Mouse (Mus musculus) midbrain, embryonic 12.5 days (tissue): ENCODE results near the gene Tgm1. TPM values are rescaled to one million over a fixed set of nuclear protein-coding genes. Genes with fewer than 3 reads are reported as not detected.

ENCODE experiments used
- ATAC-seq: fragments of 200-750 bp; cut with Nextera tagmentation; 2 replicates; pipeline ENCODE4 v1.8.0; 2017; ENCODE audit warnings: low read depth, moderate TSS enrichment, moderate library complexity; ENCODE audit not compliant: low FRiP score
- H3K27ac ChIP-seq: fragments of 300-500 bp; sonication (generic); replicated peaks from 2 replicates; pipeline ENCODE4 v1.5.1; 2016; ENCODE audit warnings: mild to moderate bottlenecking
- H3K27me3 ChIP-seq: fragments of 300-500 bp; sonication (generic); 2 replicates; pipeline ENCODE4 v1.6.1; 2016; ENCODE audit warnings: mild to moderate bottlenecking
- H3K36me3 ChIP-seq: fragments of 300-500 bp; sonication (generic); 2 replicates; pipeline ENCODE4 v1.6.1; 2016
- H3K4me1 ChIP-seq: fragments of 300-500 bp; sonication (generic); 2 replicates; pipeline ENCODE4 v1.6.1; 2016
- H3K4me2 ChIP-seq: fragments of 300-500 bp; sonication (generic); replicated peaks from 2 replicates; pipeline ENCODE4 v1.6.1; 2016; ENCODE audit warnings: mild to moderate bottlenecking, moderate library complexity
- H3K4me3 ChIP-seq: fragments of 300-500 bp; sonication (generic); 2 replicates; pipeline ENCODE4 v1.5.1; 2016; ENCODE audit warnings: mild to moderate bottlenecking
- H3K9ac ChIP-seq: fragments of 300-500 bp; sonication (generic); replicated peaks from 2 replicates; pipeline ENCODE4 v1.6.1; 2016; ENCODE audit warnings: mild to moderate bottlenecking, moderate library complexity
- H3K9me3 ChIP-seq: fragments of 300-500 bp; sonication (generic); 2 replicates; pipeline ENCODE4 v1.6.1; 2016; ENCODE audit warnings: mild to moderate bottlenecking
- WGBS: fragments of 180-500 bp; shearing (Covaris S2); methylation state at CpG from one replicate; pipeline ENCODE4 v1.1.7; 2016; 5-methylcytosine and 5-hydroxymethylcytosine counted together
- polyA plus RNA-seq: library from polyadenylated mRNA; unstranded; fragments of >200 nt; fragmentation: Nextera tagmentation; extraction: Ambion mirVana; gene quantifications from 2 replicates; pipeline ENCODE4 v1.2.1, GENCODE M21; 2016

Tgm1 gene
- polyA plus RNA-seq, 1 experiment from 2014 or later = 0.59 TPM

GRCm38 (mm10) chr14:55721700-55722437 is 8.1 kb upstream of the Tgm1 start, which contains the start of gene Rabggta:
Gene Rabggta, minus strand, starts transcription at chr14:55722263.
- Histone ChIP-seq H3K4me1 (peaks cover 7% of the 10 kb centered on the region; the same call in 1 of the 2 replicates), H3K9me3 (no peaks in the 10 kb centered on the region), H3K9ac (peak within 1 kb of the TSS; percentile 75), H3K27me3 (no peaks in the 10 kb centered on the region), H3K4me3 (peak within 1 kb of the TSS; percentile 82), H3K36me3 (peaks cover 22% of the 10 kb centered on the region), H3K4me2 (peak within 1 kb of the TSS; percentile 61), H3K27ac (peak within 1 kb of the TSS; percentile 80)
- WGBS = under 1% methylated on average over 50 of the region's 50 CpGs
- ATAC-seq = peak; percentile 93

GRCm38 (mm10) chr14:55721076-55721475 is 7.3 kb upstream of the Tgm1 start:
- H3K4me3 ChIP-seq = peak overlapping the region; percentile 82
- H3K36me3 ChIP-seq = peaks cover 28% of the 10 kb centered on the region
- ATAC-seq = no peak
- H3K27ac ChIP-seq = no peak overlapping the region
- peak overlapping the region; percentile 75; the same call in 1 of the 2 replicates for H3K9ac ChIP-seq
- H3K4me1 ChIP-seq = peaks cover 7% of the 10 kb centered on the region; the same call in 1 of the 2 replicates
- no peaks in the 10 kb centered on the region for H3K27me3 ChIP-seq
- peak overlapping the region; percentile 61 for H3K4me2 ChIP-seq
- H3K9me3 ChIP-seq = no peaks in the 10 kb centered on the region
- 76% methylated on average over 6 of the region's 6 CpGs for WGBS

- no peak overlapping the region for H3K27ac ChIP-seq
- peaks cover 7% of the 10 kb centered on the region; the same call in 1 of the 2 replicates for H3K4me1 ChIP-seq
- no peak overlapping the region for H3K4me2 ChIP-seq
- ATAC-seq = no peak
- H3K9me3 ChIP-seq = no peaks in the 10 kb centered on the region
- WGBS = 91% methylated on average over 12 of the region's 12 CpGs
- H3K9ac ChIP-seq = no peak overlapping the region
- peaks cover 30% of the 10 kb centered on the region for H3K36me3 ChIP-seq
- no peaks in the 10 kb centered on the region for H3K27me3 ChIP-seq
- no peak overlapping the region for H3K4me3 ChIP-seq
Observed at GRCm38 (mm10) chr14:55720666-55721065, 6.9 kb upstream of the Tgm1 start.

- no peak overlapping the region for H3K4me2 ChIP-seq
- H3K4me1 ChIP-seq = peaks cover 7% of the 10 kb centered on the region; the same call in 1 of the 2 replicates
- no peak overlapping the region for H3K27ac ChIP-seq
- peaks cover 30% of the 10 kb centered on the region for H3K36me3 ChIP-seq
- H3K27me3 ChIP-seq = no peaks in the 10 kb centered on the region
- H3K4me3 ChIP-seq = no peak overlapping the region
- no peak overlapping the region for H3K9ac ChIP-seq
- WGBS = 84% methylated on average over 6 of the region's 6 CpGs
- no peaks in the 10 kb centered on the region for H3K9me3 ChIP-seq
- ATAC-seq = no peak
Observed at GRCm38 (mm10) chr14:55719737-55720136, 6.0 kb upstream of the Tgm1 start.

DNA sequence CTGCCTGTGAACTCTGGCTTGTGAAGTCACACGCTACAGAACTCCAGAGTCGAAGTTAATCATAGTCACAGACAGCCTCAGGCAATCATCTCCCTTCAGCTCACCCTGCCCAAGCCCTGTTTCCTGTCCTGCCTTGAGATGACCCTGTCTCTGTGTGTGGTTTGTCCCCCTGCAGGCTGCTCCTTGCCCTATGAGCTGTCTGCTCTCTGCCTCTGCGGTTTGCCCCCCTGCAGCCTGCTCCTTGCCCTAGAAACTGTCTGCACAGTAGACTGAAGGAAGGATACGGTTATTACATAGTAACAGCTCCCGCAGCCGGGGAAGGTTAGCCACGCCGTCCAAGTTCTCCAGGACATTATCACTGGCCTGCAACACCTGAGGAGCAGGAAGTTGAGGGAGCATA is 3.2 kb upstream of the Tgm1 start:
- no peak for ATAC-seq
- no peak overlapping the region for H3K4me2 ChIP-seq
- H3K9me3 ChIP-seq = no peaks in the 10 kb centered on the region
- no peak overlapping the region for H3K4me3 ChIP-seq
- 83% methylated on average over 8 of the region's 8 CpGs for WGBS
- H3K4me1 ChIP-seq = peaks cover 7% of the 10 kb centered on the region; the same call in 1 of the 2 replicates
- H3K36me3 ChIP-seq = peaks cover 30% of the 10 kb centered on the region
- H3K27me3 ChIP-seq = peaks cover 23% of the 10 kb centered on the region
- H3K27ac ChIP-seq = no peak overlapping the region
- H3K9ac ChIP-seq = no peak overlapping the region

GRCm38 (mm10) chr14:55716271-55716670 is 2.5 kb upstream of the Tgm1 start:
- Histone ChIP-seq H3K4me2 (no peak overlapping the region), H3K9me3 (no peaks in the 10 kb centered on the region), H3K36me3 (peaks cover 30% of the 10 kb centered on the region), H3K27me3 (peaks cover 26% of the 10 kb centered on the region), H3K4me3 (no peak overlapping the region), H3K4me1 (peaks cover 5% of the 10 kb centered on the region; the same call in 1 of the 2 replicates), H3K27ac (no peak overlapping the region), H3K9ac (no peak overlapping the region)
- 88% methylated on average over 6 of the region's 6 CpGs for whole genome bisulfite sequencing
- no peak for ATAC-seq

DNA sequence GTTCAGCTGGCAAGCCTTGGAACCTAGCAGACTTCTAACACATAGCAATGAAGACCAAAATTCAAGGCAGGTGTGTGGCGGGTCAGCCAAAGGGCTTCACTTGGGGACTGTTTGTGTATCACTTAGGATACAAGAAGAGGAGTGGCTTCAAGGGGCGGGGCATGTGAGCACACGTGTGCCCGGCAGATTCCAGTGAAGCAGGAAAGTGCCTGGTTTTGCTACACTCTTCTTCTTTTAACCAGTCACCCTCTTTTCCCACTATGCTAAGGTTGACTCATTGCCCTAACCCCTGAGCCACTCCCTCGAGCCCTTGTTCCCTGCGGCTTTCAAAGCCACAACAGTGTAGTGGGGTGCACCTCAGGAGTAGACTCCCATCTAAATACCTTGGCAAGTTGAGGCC is 1.2 kb upstream of the Tgm1 start:
- Histone ChIP-seq H3K36me3 (peaks cover 30% of the 10 kb centered on the region), H3K27ac (no peak overlapping the region), H3K27me3 (peaks cover 26% of the 10 kb centered on the region), H3K4me1 (peaks cover 3% of the 10 kb centered on the region; the same call in 1 of the 2 replicates), H3K9me3 (no peaks in the 10 kb centered on the region), H3K4me2 (no peak overlapping the region), H3K4me3 (no peak overlapping the region), H3K9ac (no peak overlapping the region)
- 36% methylated on average over 6 of the region's 6 CpGs for WGBS
- ATAC-seq = no peak

DNA sequence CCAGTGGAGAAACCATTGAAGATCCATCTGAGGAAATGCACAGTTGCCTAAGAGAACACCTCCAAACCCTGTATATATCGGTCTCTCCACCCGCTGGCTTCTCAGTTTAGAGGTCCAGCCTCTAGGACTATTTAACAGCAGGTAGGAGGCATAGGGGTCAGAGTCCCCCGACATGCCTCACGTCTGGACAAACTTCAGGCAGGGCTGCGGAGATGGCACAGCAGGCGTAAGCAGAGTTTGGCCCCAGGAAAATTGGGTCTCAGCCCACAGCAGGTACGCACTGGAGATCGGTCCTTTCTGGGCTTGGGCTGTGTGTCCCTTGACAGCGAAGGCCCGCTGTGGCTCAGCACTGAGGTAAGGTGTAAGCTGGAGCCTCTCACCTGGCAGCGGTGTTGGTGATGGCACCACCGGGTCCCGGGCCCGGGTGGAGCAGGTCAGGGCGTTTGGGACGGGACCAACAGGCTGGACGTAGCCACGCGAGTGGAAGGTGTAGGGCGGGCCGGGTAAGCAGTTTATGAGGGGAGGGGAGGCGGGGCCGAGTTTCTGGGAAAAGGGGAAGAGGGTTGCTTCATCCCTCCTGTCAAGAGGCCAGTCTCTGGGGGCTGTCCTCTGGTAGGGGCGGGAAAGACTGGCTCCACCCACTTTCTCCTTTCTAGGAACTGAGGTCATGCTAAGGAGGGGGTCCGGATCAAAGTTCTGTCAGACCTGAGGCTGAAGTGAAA is 558 bp downstream of the Tgm1 start:
- Histone ChIP-seq H3K4me2 (0 out of 2 replicates have a peak overlapping the region, but pooled peaks have one; percentile 6), H3K9ac (no peak overlapping the region)
- 0 out of 2 replicates have a peak, but pooled peaks have one; percentile 19 for ATAC-seq

GRCm38 (mm10) chr14:55711786-55712185 is 1.9 kb downstream of the Tgm1 start:
- Histone ChIP-seq H3K36me3 (peaks cover 7% of the 10 kb centered on the region), H3K27me3 (peaks cover 26% of the 10 kb centered on the region), H3K27ac (no peak overlapping the region), H3K4me2 (no peak overlapping the region), H3K4me1 (peaks cover 3% of the 10 kb centered on the region; the same call in 1 of the 2 replicates), H3K4me3 (no peak overlapping the region), H3K9ac (no peak overlapping the region), H3K9me3 (no peaks in the 10 kb centered on the region)
- ATAC-seq = no peak
- 80% methylated on average over 7 of the region's 7 CpGs for WGBS

More for the DNA sequence above, 558 bp downstream of the Tgm1 start:
- Histone ChIP-seq H3K9me3 (no peaks in the 10 kb centered on the region), H3K4me3 (no peak overlapping the region), H3K27ac (no peak overlapping the region), H3K27me3 (peaks cover 26% of the 10 kb centered on the region), H3K4me1 (peaks cover 3% of the 10 kb centered on the region; the same call in 1 of the 2 replicates), H3K36me3 (peaks cover 16% of the 10 kb centered on the region)
- 15% methylated on average over 25 of the region's 25 CpGs for WGBS

DNA sequence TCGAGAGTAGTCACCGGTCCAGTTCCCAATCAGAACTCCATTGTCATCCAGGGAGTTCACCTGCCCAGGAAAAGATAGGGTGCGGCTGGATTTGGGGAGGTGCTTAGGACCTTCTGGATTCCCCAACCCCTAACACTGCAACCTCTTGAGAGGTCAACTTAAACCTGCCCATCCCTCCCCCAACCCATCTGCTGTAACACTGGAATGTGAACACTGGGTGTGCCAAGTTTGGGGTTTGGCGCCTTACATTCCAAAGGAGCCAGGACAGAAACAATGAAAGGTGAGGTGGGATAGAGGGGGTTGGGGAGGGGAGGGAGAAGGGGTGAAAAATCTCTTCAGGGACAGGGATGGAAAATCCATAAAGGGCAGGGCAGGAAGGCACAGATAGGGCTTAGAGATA is 4.2 kb downstream of the Tgm1 start:
- peaks cover 26% of the 10 kb centered on the region for H3K27me3 ChIP-seq
- ATAC-seq = no peak
- H3K9ac ChIP-seq = no peak overlapping the region
- no peaks in the 10 kb centered on the region for H3K9me3 ChIP-seq
- H3K4me2 ChIP-seq = no peak overlapping the region
- 90% methylated on average over 4 of the region's 4 CpGs for WGBS
- no peak overlapping the region for H3K4me3 ChIP-seq
- no peaks in the 10 kb centered on the region for H3K36me3 ChIP-seq
- H3K27ac ChIP-seq = no peak overlapping the region
- H3K4me1 ChIP-seq = peaks cover 3% of the 10 kb centered on the region; the same call in 1 of the 2 replicates

DNA sequence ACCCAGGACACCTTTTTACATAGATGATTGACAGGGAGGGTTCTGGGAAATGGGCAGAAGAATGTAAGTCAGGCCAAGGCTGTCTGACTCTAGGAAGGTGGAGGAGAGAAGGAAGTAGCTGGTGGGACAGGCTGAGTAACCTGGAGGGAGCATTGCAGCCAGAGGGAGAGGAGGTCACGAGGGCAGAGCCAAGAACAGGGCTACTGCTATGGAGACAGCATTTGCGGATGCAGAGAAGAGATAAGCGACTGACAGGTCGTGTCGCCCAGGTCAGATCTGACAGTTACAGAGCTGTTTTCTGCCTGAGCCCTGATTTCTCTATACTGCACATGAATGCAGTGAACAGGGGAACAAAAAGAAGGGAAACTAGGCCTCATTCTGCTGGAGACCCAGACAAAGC is 6.3 kb downstream of the Tgm1 start:
- Histone ChIP-seq H3K4me1 (no peaks in the 10 kb centered on the region), H3K4me3 (no peak overlapping the region), H3K4me2 (no peak overlapping the region), H3K9me3 (no peaks in the 10 kb centered on the region), H3K27me3 (peaks cover 8% of the 10 kb centered on the region), H3K9ac (no peak overlapping the region), H3K27ac (no peak overlapping the region), H3K36me3 (no peaks in the 10 kb centered on the region)
- ATAC-seq = no peak
- WGBS = 83% methylated on average over 5 of the region's 5 CpGs

GRCm38 (mm10) chr14:55706051-55706600 is 7.6 kb downstream of the Tgm1 start:
- Histone ChIP-seq H3K4me2 (no peak overlapping the region), H3K4me3 (no peak overlapping the region), H3K27me3 (no peaks in the 10 kb centered on the region; the same call in 1 of the 2 replicates), H3K9me3 (no peaks in the 10 kb centered on the region), H3K27ac (no peak overlapping the region), H3K36me3 (no peaks in the 10 kb centered on the region), H3K4me1 (no peaks in the 10 kb centered on the region), H3K9ac (no peak overlapping the region)
- ATAC-seq = no peak
- WGBS = 94% methylated on average over 8 of the region's 8 CpGs
